8 mouse cellular contexts compared by ENCODE assay signal in the genomic region with DNA sequence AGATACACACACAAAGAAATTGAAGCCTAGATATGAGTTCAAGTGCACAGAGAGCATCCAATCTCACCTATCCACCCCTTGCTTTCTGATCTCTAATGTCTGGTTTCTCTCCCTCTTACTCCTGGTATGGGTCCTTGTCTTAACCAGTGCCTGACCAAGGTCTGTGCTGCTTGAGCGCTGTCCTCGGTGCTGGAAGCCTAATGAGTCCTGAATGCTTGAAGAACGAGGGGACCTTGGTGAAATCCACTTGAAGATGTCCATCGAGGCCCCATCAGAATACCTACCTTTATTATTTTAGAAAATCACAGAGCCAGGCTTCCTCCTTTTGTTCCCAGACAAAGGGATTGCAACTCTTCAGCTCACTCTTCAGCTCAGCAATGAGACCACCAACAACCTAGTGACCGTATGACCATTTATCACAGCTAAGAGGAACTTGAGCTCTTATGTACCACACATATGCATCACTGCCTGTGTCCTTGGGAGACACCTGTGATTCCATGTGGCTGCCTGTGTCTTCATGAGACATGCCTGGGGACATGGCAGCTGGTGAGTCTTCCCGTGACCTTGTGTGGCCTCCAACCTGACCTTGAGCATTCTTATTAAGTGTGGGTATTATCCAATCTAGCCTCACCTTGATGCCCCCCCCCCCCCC. TPM values are rescaled to one million over a fixed set of nuclear protein-coding genes. Genes with fewer than 3 reads are reported as not detected.
DNase-seq lines count a peak whose midpoint lies in the region; ATAC-seq lines count a peak whose summit lies in the region.

No protein-coding gene starts in this region.

- H3K4me3 ChIP-seq in kidney, embryonic 15.5 days (replicated peaks): no peak overlapping the region
- H3K4me3 ChIP-seq in forebrain, embryonic 14.5 days (ENCODE audit: low read depth, low read length): peak overlapping the region; percentile 55
- no peak overlapping the region for H3K4me3 ChIP-seq in liver, embryonic 13.5 days (replicated peaks)

- peak overlapping the region; percentile 98 for H3K4me2 ChIP-seq in kidney, embryonic 15.5 days
- peak overlapping the region; percentile 61 for H3K4me2 ChIP-seq in forebrain, embryonic 14.5 days (ENCODE audit: low read length)
- no peak overlapping the region for H3K4me2 ChIP-seq in liver, embryonic 13.5 days

- DNase-seq in kidney, adult 9 months: no peak
- peak; percentile 13 for DNase-seq in adipocyte (ENCODE audit: low spot score)
- DNase-seq in forebrain, embryonic 14.5 days (ENCODE audit: low spot score): peak; percentile 35
- peak; percentile 10 for DNase-seq in liver, embryonic 13.5 days
- peak; percentile 68 for DNase-seq in testis, postnatal 10 days (ENCODE audit: low spot score)
- DNase-seq in urinary bladder, postnatal 36 days (ENCODE audit: low spot score in 2 of 2): no peak
- no peak for DNase-seq in thymus, postnatal 36 days

- H3K9ac ChIP-seq in kidney, embryonic 15.5 days: no peak overlapping the region
- H3K9ac ChIP-seq in forebrain, embryonic 14.5 days (ENCODE audit: low read length): peak overlapping the region; percentile 85
- no peak overlapping the region for H3K9ac ChIP-seq in liver, embryonic 13.5 days

- peaks cover 8% of the 10 kb centered on the region for H3K4me1 ChIP-seq in kidney, embryonic 15.5 days
- H3K4me1 ChIP-seq in forebrain, embryonic 14.5 days (ENCODE audit: control insufficient read depth, insufficient read depth, low read length): peaks cover 8% of the 10 kb centered on the region
- H3K4me1 ChIP-seq in liver, embryonic 13.5 days (replicated peaks): no peaks in the 10 kb centered on the region

- no peak for ATAC-seq in kidney, embryonic 15.5 days (replicated peaks; ENCODE audit: low FRiP score)
- peak; percentile 22; the same call in 1 of the 2 replicates for ATAC-seq in forebrain, embryonic 14.5 days
- no peak for ATAC-seq in liver, embryonic 13.5 days (ENCODE audit: low read depth)

- no peak overlapping the region for H3K27ac ChIP-seq in kidney, embryonic 15.5 days
- H3K27ac ChIP-seq in forebrain, embryonic 14.5 days (ENCODE audit: low read depth, low read length): peak overlapping the region; percentile 79; the same call in 1 of the 2 replicates
- no peak overlapping the region for H3K27ac ChIP-seq in liver, embryonic 13.5 days

- H3K27me3 ChIP-seq in kidney, embryonic 15.5 days: peaks cover 17% of the 10 kb centered on the region
- H3K27me3 ChIP-seq in forebrain, embryonic 14.5 days (replicated peaks; ENCODE audit: control insufficient read depth, insufficient read depth, low read length): no peaks in the 10 kb centered on the region
- peaks cover 59% of the 10 kb centered on the region for H3K27me3 ChIP-seq in liver, embryonic 13.5 days

- H3K36me3 ChIP-seq in kidney, embryonic 15.5 days: no peaks in the 10 kb centered on the region
- H3K36me3 ChIP-seq in forebrain, embryonic 14.5 days (ENCODE audit: control insufficient read depth, insufficient read depth, low read length): no peaks in the 10 kb centered on the region
- H3K36me3 ChIP-seq in liver, embryonic 13.5 days: no peaks in the 10 kb centered on the region

- WGBS in kidney, embryonic 15.5 days: 24% methylated on average over 6 of the region's 6 CpGs
- WGBS in forebrain, embryonic 14.5 days: 20% methylated on average over 6 of the region's 6 CpGs
- 19% methylated on average over 6 of the region's 6 CpGs for WGBS in liver, embryonic 13.5 days (ENCODE audit: insufficient replicate concordance)

- H3K9me3 ChIP-seq in kidney, embryonic 15.5 days (replicated peaks): 0 out of 2 replicates have a peak, but pooled peaks cover 3% of the 10 kb centered on the region
- H3K9me3 ChIP-seq in forebrain, embryonic 14.5 days (replicated peaks; ENCODE audit: control insufficient read depth, low read length): no peaks in the 10 kb centered on the region
- no peaks in the 10 kb centered on the region for H3K9me3 ChIP-seq in liver, embryonic 13.5 days (replicated peaks)

RNA-seq across cellular contexts. Expression of gene Acsl6, which starts 0.4 kb away (rescaled TPM):
- polyA plus RNA-seq in kidney, embryonic 15.5 days (2015; fragmentation: Nextera tagmentation; extraction: Ambion mirVana): 0.70 and 0.89 TPM in 2 replicates
- 22.1 and 32.4 TPM in 2 replicates for polyA plus RNA-seq in forebrain, embryonic 14.5 days (2014; fragmentation: Nextera tagmentation; extraction: Ambion mirVana)
- polyA plus RNA-seq in liver, embryonic 13.5 days (2015; fragmentation: Nextera tagmentation; extraction: Ambion mirVana): 1.2 and 1.9 TPM in 2 replicates

RNA-seq across cellular contexts. Expression of gene Il3, which starts 36.1 kb away (rescaled TPM):
- polyA plus RNA-seq in kidney, embryonic 15.5 days (2015; fragmentation: Nextera tagmentation; extraction: Ambion mirVana): not detected in 2 replicates
- polyA plus RNA-seq in forebrain, embryonic 14.5 days (2014; fragmentation: Nextera tagmentation; extraction: Ambion mirVana): not detected in 2 replicates
- polyA plus RNA-seq in liver, embryonic 13.5 days (2015; fragmentation: Nextera tagmentation; extraction: Ambion mirVana): not detected in 2 replicates

RNA-seq across cellular contexts. Expression of gene Csf2, which starts 53.7 kb away (rescaled TPM):
- not detected in 2 replicates for polyA plus RNA-seq in kidney, embryonic 15.5 days (2015; fragmentation: Nextera tagmentation; extraction: Ambion mirVana)
- not detected in 2 replicates for polyA plus RNA-seq in forebrain, embryonic 14.5 days (2014; fragmentation: Nextera tagmentation; extraction: Ambion mirVana)
- polyA plus RNA-seq in liver, embryonic 13.5 days (2015; fragmentation: Nextera tagmentation; extraction: Ambion mirVana): not detected in 2 replicates

Comparison
In these comparisons a context has a peak if more than half of its experiments do, and no peak if none do; other contexts are left out.
1. DNase-seq: peak in adipocyte (single experiment), forebrain, embryonic 14.5 days (single experiment), liver, embryonic 13.5 days (single experiment) and testis, postnatal 10 days (single experiment); none in kidney, adult 9 months (single experiment), urinary bladder, postnatal 36 days (0 of 2) and thymus, postnatal 36 days (0 of 2).